Mouse (Mus musculus): Measurements from ENCODE around the gene Fam50b. TPM values are rescaled to one million over a fixed set of nuclear protein-coding genes. Genes with fewer than 3 reads are reported as not detected.

The Fam50b gene
- polyA plus RNA-seq, 1 experiment from 2014 or later, result not detected

DNA sequence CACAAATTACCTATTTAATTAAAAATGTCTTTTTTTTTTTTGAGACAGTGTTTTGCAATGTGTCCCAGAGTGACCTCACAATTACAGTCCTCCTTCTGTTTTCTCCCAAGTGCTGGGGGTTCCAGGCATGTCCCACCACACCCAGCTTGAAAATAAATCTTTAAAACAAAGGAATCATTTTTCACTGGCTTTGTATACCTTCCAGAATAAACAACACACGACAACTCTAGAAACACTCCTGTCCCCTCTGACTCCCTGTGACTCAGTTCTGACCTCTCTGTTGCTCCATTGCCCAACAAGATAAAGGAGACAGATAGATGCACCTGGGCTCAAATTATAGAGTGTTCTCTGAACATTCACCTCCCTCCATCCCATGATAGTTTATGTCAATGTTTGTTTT, 21.8 kb upstream of the Fam50b start:
- H3K9me3 ChIP-seq (replicated peaks; ENCODE audit: low read length), result no peaks in the 10 kb centered on the region
- DNase-seq (ENCODE audit: low spot score) (no peak), ATAC-seq (replicated peaks; ENCODE audit: low FRiP score, low read depth) (no peak)
- no peak overlapping the region for H3K27ac ChIP-seq
- no peak for TF ChIP-seq CTCF (IDR thresholded peaks at IDR 0.05; ENCODE audit: low read depth)
- no peak overlapping the region for H3K9ac ChIP-seq (ENCODE audit: low read depth, low read length)
- 13% methylated on average over 1 of the region's 1 CpGs for WGBS
- no peaks in the 10 kb centered on the region for H3K36me3 ChIP-seq (ENCODE audit: insufficient read depth, low read length)
- no peaks in the 10 kb centered on the region for H3K27me3 ChIP-seq (ENCODE audit: insufficient read depth, low read length)
- H3K4me3 ChIP-seq (replicated peaks; ENCODE audit: low read depth, low read length), result no peak overlapping the region
- no peaks in the 10 kb centered on the region for H3K4me1 ChIP-seq (replicated peaks; ENCODE audit: insufficient read depth, low read length)
- H3K4me2 ChIP-seq (ENCODE audit: low read length), result no peak overlapping the region

DNA sequence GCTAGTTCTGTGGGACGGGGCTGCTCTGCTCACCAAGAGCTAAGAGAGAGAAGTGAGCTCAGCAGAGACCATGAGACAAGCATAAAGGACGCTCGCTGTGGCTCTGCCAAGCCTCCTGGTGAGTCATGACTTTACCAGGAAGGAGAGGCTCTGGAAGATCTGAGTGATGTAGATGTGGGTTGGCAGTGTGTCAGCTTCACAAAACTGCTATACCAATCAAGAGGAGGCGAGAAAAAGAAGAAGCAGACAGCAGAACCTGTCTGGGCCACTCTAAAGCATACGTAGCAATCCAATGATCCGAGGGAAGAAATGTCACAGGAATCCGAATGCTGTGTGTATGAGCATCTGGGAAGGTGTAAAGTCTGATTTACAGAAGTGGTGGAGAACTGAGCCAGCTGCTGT, 19.2 kb upstream of the Fam50b start:
- Histone ChIP-seq H3K27ac (no peak overlapping the region), H3K9me3 (replicated peaks; ENCODE audit: low read length) (no peaks in the 10 kb centered on the region), H3K36me3 (ENCODE audit: insufficient read depth, low read length) (no peaks in the 10 kb centered on the region), H3K4me3 (replicated peaks; ENCODE audit: low read depth, low read length) (no peak overlapping the region), H3K4me2 (ENCODE audit: low read length) (no peak overlapping the region), H3K4me1 (replicated peaks; ENCODE audit: insufficient read depth, low read length) (no peaks in the 10 kb centered on the region), H3K27me3 (ENCODE audit: insufficient read depth, low read length) (no peaks in the 10 kb centered on the region), H3K9ac (ENCODE audit: low read depth, low read length) (no peak overlapping the region)
- 65% methylated on average over 7 of the region's 7 CpGs for WGBS
- DNase-seq (ENCODE audit: low spot score), result no peak
- no peak for ATAC-seq (replicated peaks; ENCODE audit: low FRiP score, low read depth)
- TF ChIP-seq CTCF (IDR thresholded peaks at IDR 0.05; ENCODE audit: low read depth), result no peak

DNA sequence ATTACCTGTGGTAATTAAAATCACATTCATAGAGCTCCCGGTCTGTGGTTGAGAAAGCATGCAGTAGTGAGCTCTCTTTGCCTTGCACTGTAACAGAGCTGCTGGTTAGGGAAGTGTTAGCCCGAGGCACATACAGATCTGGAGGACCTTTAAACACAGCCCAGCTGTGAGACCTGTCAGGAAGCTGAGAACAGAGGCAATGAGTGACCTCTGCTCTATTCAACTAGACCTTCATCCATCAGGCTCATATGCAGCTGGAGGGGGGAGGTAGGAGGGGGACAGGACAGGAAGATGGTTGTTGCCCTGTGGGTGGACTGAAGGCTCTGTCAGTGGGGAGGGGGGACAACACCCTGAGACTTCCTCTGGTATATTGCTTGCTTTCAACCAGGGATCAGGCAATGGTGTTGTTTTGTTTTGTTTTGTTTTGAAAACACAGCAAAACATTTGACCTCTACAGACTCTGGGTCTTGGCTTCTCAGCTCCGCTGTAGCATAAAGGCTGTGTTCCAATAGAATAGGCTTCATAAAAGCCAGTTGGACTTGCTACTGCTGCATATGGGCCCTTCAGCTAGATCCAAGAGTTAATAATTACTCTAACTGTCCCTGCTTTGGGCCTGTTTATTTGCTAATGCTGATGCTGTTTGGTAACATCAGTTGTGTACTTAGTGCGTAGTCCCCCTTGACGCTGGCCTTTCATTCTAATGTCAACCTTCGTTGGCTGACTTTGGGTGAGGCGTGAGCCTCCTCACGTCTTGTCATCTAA, 9.6 kb upstream of the Fam50b start:
- ATAC-seq (replicated peaks; ENCODE audit: low FRiP score, low read depth) (peak; percentile 66; the same call in 1 of the 2 replicates), DNase-seq (ENCODE audit: low spot score) (peak; percentile 81)
- TF ChIP-seq CTCF (IDR thresholded peaks at IDR 0.05; ENCODE audit: low read depth), result no peak
- H3K27ac ChIP-seq, result no peak overlapping the region
- H3K4me3 ChIP-seq (replicated peaks; ENCODE audit: low read depth, low read length), result no peak overlapping the region
- H3K27me3 ChIP-seq (ENCODE audit: insufficient read depth, low read length), result no peaks in the 10 kb centered on the region
- H3K4me2 ChIP-seq (ENCODE audit: low read length), result no peak overlapping the region
- no peaks in the 10 kb centered on the region for H3K9me3 ChIP-seq (replicated peaks; ENCODE audit: low read length)
- H3K36me3 ChIP-seq (ENCODE audit: insufficient read depth, low read length), result no peaks in the 10 kb centered on the region
- H3K9ac ChIP-seq (ENCODE audit: low read depth, low read length), result no peak overlapping the region
- WGBS, result 51% methylated on average over 8 of the region's 8 CpGs
- H3K4me1 ChIP-seq (replicated peaks; ENCODE audit: insufficient read depth, low read length), result peaks cover 16% of the 10 kb centered on the region

DNA sequence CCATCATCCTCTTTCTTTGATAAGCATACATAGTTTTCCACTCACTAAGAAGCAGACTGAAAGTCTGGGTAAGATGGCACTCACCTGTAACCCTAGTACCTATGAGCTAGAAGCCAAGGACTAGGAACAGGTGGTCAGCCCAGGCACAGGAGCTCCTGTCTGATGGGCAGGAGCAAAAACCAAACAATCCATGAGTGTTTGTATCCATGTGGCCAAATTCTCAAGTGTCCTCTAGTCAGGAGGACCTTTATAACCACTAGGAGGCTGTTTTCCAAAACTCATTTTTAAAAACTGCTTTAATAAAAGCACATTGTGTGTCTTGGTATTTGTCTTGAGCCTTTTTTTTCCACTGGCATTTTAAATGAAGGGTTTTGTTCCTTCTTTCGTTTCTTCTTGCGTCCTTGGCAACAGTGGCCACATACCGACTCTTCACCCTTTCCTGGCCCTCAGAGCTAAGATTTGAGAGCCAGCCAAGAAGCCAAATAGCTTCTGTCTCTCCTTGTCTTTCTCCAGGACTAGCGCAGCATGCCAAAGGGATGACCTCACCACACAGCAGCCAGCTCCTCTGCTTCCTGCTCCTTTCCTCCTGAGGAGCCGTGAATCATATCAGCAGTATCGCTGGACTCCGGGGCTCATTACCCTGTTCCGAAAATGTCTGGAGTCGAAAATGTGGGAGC, 8.7 kb upstream of the Fam50b start:
- DNase-seq (ENCODE audit: low spot score), result peak; percentile 92
- no peaks in the 10 kb centered on the region for H3K36me3 ChIP-seq (ENCODE audit: insufficient read depth, low read length)
- peak overlapping the region; percentile 55; the same call in 1 of the 2 replicates for H3K27ac ChIP-seq
- H3K4me3 ChIP-seq (replicated peaks; ENCODE audit: low read depth, low read length), result 0 out of 2 replicates have a peak overlapping the region, but pooled peaks have one; percentile 2
- WGBS, result 10% methylated on average over 9 of the region's 9 CpGs
- TF ChIP-seq CTCF (IDR thresholded peaks at IDR 0.05; ENCODE audit: low read depth), result 0 out of 2 replicates have a peak, but pooled peaks have one; percentile 27
- ATAC-seq (replicated peaks; ENCODE audit: low FRiP score, low read depth), result peak; percentile 70
- H3K9ac ChIP-seq (ENCODE audit: low read depth, low read length), result no peak overlapping the region
- H3K4me2 ChIP-seq (ENCODE audit: low read length), result peak overlapping the region; percentile 44
- H3K9me3 ChIP-seq (replicated peaks; ENCODE audit: low read length), result no peaks in the 10 kb centered on the region
- no peaks in the 10 kb centered on the region for H3K27me3 ChIP-seq (ENCODE audit: insufficient read depth, low read length)
- peaks cover 16% of the 10 kb centered on the region for H3K4me1 ChIP-seq (replicated peaks; ENCODE audit: insufficient read depth, low read length)

DNA sequence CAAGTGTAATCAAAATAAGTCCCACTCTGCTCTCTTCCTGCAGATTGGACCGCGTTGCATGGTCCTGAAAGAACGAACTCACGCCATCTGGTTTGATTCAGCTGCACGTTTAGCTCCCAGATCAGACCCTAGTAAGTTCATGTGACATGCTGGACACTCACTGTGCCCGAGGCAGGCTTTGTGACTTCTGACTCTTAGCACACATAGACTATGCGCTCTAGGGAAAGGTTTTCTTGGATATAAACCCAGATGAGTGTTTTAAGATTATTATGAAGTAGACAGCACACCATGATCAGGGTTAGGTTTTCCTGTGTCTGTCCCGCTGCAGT, 8.2 kb upstream of the Fam50b start:
- ATAC-seq (replicated peaks; ENCODE audit: low FRiP score, low read depth), result peak; percentile 14; the same call in 1 of the 2 replicates
- H3K4me3 ChIP-seq (replicated peaks; ENCODE audit: low read depth, low read length), result 0 out of 2 replicates have a peak overlapping the region, but pooled peaks have one; percentile 2
- H3K4me2 ChIP-seq (ENCODE audit: low read length), result peak overlapping the region; percentile 44
- 24% methylated on average over 8 of the region's 8 CpGs for WGBS
- no peak for DNase-seq (ENCODE audit: low spot score)
- H3K27ac ChIP-seq, result peak overlapping the region; percentile 55; the same call in 1 of the 2 replicates
- no peaks in the 10 kb centered on the region for H3K36me3 ChIP-seq (ENCODE audit: insufficient read depth, low read length)
- H3K9ac ChIP-seq (ENCODE audit: low read depth, low read length), result no peak overlapping the region
- H3K4me1 ChIP-seq (replicated peaks; ENCODE audit: insufficient read depth, low read length), result peaks cover 16% of the 10 kb centered on the region
- no peak for TF ChIP-seq CTCF (IDR thresholded peaks at IDR 0.05; ENCODE audit: low read depth)
- H3K9me3 ChIP-seq (replicated peaks; ENCODE audit: low read length), result no peaks in the 10 kb centered on the region
- H3K27me3 ChIP-seq (ENCODE audit: insufficient read depth, low read length), result no peaks in the 10 kb centered on the region

DNA sequence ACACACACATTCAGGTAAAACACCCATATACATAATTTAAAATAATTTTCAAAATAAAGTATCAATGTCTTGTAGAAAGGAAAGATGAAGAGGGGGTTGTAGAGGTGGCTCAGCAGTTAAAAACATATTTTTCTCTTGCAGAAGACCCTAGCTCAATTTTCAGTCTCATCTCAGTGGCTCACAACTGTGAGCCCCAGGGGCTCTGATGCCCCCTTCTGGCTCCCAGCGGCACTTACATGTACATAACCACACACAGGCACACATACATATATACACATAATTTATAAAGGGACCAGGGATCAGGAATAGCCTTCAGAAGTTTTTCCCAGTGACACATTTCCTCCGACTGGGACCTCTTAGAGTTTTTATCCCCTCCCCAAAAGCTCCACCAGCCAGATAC, 7.6 kb upstream of the Fam50b start:
- no peak for ATAC-seq (replicated peaks; ENCODE audit: low FRiP score, low read depth)
- H3K27me3 ChIP-seq (ENCODE audit: insufficient read depth, low read length), result no peaks in the 10 kb centered on the region
- H3K4me3 ChIP-seq (replicated peaks; ENCODE audit: low read depth, low read length), result no peak overlapping the region
- H3K9ac ChIP-seq (ENCODE audit: low read depth, low read length), result no peak overlapping the region
- H3K36me3 ChIP-seq (ENCODE audit: insufficient read depth, low read length), result no peaks in the 10 kb centered on the region
- 0 out of 2 replicates have a peak overlapping the region, but pooled peaks have one; percentile 55 for H3K27ac ChIP-seq
- peaks cover 16% of the 10 kb centered on the region for H3K4me1 ChIP-seq (replicated peaks; ENCODE audit: insufficient read depth, low read length)
- TF ChIP-seq CTCF (IDR thresholded peaks at IDR 0.05; ENCODE audit: low read depth), result 0 out of 2 replicates have a peak, but pooled peaks have one; percentile 2
- H3K4me2 ChIP-seq (ENCODE audit: low read length), result no peak overlapping the region
- no peak for DNase-seq (ENCODE audit: low spot score)
- WGBS, result 91% methylated on average over 2 of the region's 2 CpGs
- H3K9me3 ChIP-seq (replicated peaks; ENCODE audit: low read length), result no peaks in the 10 kb centered on the region

Measured in kidney, postnatal 0 days (tissue).